Mouse (Mus musculus) myocyte (in vitro differentiated cells): Measurements from ENCODE around the gene Gm10271.

Source experiments
- CEBPB ChIP-seq: IDR thresholded peaks from 2 replicates; pipeline ENCODE4 v1.6.1; 2011; ENCODE audit warnings: mild to moderate bottlenecking, moderate library complexity; ENCODE audit not compliant: poor library complexity, insufficient read depth, severe bottlenecking
- E2F4 ChIP-seq: IDR thresholded peaks from one replicate; pipeline ENCODE4 v1.6.1; 2011; ENCODE audit warnings: mild to moderate bottlenecking, control low read depth, moderate library complexity; ENCODE audit not compliant: insufficient read depth
- MAX ChIP-seq: IDR thresholded peaks from one replicate; pipeline ENCODE4 v1.6.1; 2011; ENCODE audit warnings: low read depth, mild to moderate bottlenecking, control low read depth
- MYOD1 ChIP-seq, 3 experiments: IDR thresholded peaks; one replicate each; pipeline ENCODE4 v1.6.1; 2011; ENCODE audit warnings: control low read depth in 2 of 3, low read depth in 2 of 3, mild to moderate bottlenecking in 2 of 3, moderate library complexity in 1 of 3; ENCODE audit not compliant: insufficient read length in 2 of 3, control insufficient read depth in 1 of 3
- POLR2A ChIP-seq: IDR thresholded peaks from one replicate; pipeline ENCODE4 v1.6.1; 2011; ENCODE audit warnings: low read depth, mild to moderate bottlenecking, control low read depth, moderate library complexity; ENCODE audit not compliant: insufficient read length
- POLR2AphosphoS2 ChIP-seq: IDR thresholded peaks from one replicate; pipeline ENCODE4 v1.6.1; 2011; ENCODE audit warnings: low read depth, control low read depth; ENCODE audit not compliant: insufficient read length
- TCF12 ChIP-seq: IDR thresholded peaks from one replicate; pipeline ENCODE4 v1.6.1; 2011; ENCODE audit warnings: mild to moderate bottlenecking, control low read depth; ENCODE audit not compliant: poor library complexity, insufficient read depth, severe bottlenecking
- TCF3 ChIP-seq: IDR thresholded peaks from one replicate; pipeline ENCODE4 v1.6.1; 2011; ENCODE audit warnings: low read depth, control low read depth; ENCODE audit not compliant: insufficient read length
- USF1 ChIP-seq: IDR thresholded peaks from one replicate; pipeline ENCODE4 v1.6.1; 2011; ENCODE audit warnings: low read depth, mild to moderate bottlenecking, control low read depth, moderate library complexity

DNA sequence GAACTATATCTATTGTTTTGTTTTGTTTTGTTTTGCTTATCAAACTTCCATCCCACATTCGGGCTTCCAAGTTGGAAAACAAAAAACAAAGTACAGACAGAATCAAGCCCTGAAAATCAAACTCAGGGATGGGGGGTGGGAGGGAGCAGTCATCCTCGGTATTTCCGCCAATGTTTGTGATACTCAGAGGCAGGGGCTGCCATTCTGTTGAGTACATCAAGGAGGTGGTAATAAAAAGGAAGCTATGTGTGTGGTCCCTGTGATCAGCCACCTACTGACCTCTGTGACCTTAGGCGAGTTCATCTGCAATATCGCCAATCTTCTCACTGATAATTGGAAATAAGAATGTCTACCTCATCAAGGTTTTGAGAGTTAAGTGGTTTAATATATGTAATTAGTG lies 21.5 kb downstream of the Gm10271 start:
- no peak for TF ChIP-seq POLR2AphosphoS2
- no peak for TF ChIP-seq POLR2A
- no peak for TF ChIP-seq E2F4
- no peak for TF ChIP-seq CEBPB
- TF ChIP-seq USF1: no peak
- no peak for TF ChIP-seq MYOD1 (IDR thresholded peaks at IDR 0.05; ENCODE audit: control insufficient read depth in 1 of 3, insufficient read length in 2 of 3, low read depth in 2 of 3)
- TF ChIP-seq MAX: no peak
- TF ChIP-seq TCF3: no peak
- TF ChIP-seq TCF12: no peak
